Mouse (Mus musculus) gastrocnemius, postnatal 4 days (tissue): Measurements from ENCODE around the gene Tada2b. TPM values are rescaled to one million over a fixed set of nuclear protein-coding genes. Genes with fewer than 3 reads are reported as not detected.

Experiments used
- DNase-seq, 2 experiments: peaks; one replicate each; pipeline ENCODE4 v3.0.0; 2021 to 2022; ENCODE audit warnings: low spot score in 2 of 2, mixed read lengths in 2 of 2
- long read RNA-seq, 2 experiments: library from polyadenylated mRNA; stranded (forward); transcript quantifications; one replicate each; pipeline ENCODE4 v2.0.0; 2021
- total RNA-seq, 2 experiments: library from RNA; stranded (reverse); gene quantifications; 2 replicates each; pipeline ENCODE4 v1.2.3; 2021

Tada2b gene
- total RNA-seq, result 10 to 100 TPM; 11.3 to 13.5 TPM
- long read RNA-seq, experiment 1, transcript Tada2b-201 (2 exons, 3,791 nt), result major isoform, 16 of 29 reads
- long read RNA-seq, experiment 1, partial matches to known transcripts, result 11 of 29 reads
- long read RNA-seq, experiment 1, other reads (novel, unspliced or antisense), result 2 of 29 reads
- long read RNA-seq, experiment 2, transcript Tada2b-201 (2 exons, 3,791 nt), result major isoform, 13 of 20 reads
- long read RNA-seq, experiment 2, partial matches to known transcripts, result 0 of 20 reads
- long read RNA-seq, experiment 2, other reads (novel, unspliced or antisense), result 7 of 20 reads

DNA sequence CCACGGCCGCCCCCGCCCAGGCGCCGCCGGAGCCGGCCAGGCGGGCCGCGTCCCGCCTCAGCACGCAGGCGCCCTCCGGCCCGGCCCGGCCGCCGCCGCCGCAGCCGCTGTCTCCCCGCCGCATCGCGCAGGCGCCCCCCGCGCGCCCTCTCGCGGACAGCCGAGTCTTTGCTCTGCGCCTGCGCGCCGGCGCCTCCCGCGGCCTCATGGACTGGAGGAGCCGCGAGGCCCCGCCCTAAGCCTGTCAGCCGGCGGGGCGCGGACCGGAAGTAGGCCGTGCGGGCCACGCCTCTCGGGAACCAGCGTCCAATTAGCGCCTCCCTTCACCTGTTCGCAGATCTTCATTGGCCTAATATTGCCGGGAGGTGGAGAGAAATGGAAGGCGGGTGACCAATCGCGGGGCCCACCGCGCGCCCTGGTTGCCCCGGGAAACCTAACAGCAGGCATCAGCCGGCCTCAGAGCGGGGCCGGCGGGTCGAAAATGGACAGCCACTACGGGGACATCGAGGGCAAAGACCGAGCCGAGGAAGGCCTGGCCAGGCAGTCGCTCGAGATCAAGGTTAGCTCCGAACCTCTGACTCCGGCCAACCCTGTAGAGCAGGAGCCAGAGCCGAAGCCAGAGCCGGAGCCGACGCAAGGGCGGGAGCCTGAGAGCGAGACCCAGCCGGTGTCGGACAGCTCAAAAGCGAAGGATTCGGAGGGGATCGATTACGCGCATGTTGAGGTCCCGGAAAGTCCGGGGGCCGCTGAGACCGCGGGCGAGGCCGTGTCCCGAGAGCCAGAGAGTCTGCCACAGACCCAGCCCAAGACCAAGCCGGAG lies at the start of gene Tada2b, which contains the start of gene Ccdc96:
Tada2b (minus strand) TSS at position 115 of the 820 bp plus-strand sequence.
Ccdc96 (plus strand) TSS at position 418 of the 820 bp plus-strand sequence.
- DNase-seq, result peak; percentile 96

DNA sequence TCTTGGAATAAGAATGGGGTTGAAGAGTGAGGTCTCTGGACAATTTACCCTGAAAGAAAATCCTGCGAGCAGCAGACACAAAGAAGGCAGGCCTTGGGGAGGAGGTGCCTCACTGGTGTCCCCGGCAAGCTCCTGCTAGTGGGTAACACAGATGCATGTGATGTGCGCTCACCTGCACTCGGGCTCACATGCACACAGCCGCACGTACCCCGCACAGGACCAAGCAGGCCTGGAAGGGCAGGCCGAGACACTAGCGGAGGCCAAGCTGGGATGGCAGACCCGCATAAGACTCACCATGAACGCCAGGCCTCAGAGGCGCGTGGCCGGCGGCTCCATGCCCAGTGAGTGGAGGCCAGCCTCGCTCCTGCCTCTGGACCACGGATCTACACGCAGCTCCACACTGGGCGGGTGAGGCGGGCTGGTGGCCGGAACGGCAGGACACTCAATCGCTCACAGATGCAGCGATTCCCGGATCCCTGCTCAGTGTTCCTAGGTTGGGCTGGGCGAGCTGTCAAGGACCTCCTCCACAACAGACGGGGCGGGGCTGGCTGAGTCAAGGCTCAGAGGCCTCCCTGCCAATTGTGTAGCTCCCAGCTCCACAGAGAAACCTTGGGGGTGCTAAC lies 46.2 kb upstream of the Tada2b start:
- peak; percentile 80 to 95 for DNase-seq

DNA sequence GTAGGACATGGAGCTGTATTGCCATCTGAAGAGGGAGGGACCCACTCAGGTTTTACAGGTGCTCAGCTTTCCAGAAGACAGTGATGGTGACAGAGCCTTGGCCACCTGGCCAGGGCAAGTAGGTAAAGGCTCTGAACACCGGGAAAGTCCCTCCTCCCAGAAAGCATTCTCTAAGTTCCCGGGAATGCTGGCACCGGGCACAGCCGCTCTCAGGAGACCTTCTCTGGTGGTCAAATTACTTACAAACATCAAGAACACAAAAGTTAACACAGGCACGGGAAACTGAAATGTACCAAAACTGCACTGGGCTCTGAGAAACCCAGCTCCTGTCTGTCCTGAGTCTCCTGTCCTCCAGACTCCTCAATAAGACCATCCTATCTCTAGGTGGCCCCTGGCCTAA lies 45.6 kb upstream of the Tada2b start:
- no peak for DNase-seq

DNA sequence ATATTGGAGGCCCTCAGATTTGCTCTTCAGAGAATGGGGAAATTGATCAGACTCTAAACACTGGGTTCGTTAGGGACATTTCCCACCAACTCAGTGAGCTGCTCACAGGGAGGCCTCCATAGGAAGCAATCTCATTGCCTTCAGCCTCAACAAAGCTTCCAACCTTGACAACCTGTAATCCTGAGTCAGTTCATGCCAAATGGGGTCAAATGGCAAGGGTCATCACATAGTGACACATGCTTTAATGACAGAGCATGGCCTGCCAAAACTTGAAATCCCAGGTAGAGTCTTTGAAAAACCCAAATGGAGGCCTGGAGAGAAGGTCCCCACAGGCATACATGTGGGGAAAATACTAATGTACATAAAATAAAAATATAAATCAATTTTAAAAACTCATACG lies 42.8 kb upstream of the Tada2b start:
- no peak for DNase-seq

- no peak for DNase-seq
These were observed 42.2 kb upstream of the Tada2b start for GRCm38 (mm10) chr5:36526274-36526673.

GRCm38 (mm10) chr5:36525216-36525615 lies 41.1 kb upstream of the Tada2b start:
- DNase-seq, result no peak

GRCm38 (mm10) chr5:36523219-36523703 lies 39.2 kb upstream of the Tada2b start:
- DNase-seq, result no peak

GRCm38 (mm10) chr5:36522782-36523181 lies 38.7 kb upstream of the Tada2b start:
- no peak for DNase-seq

- no peak for DNase-seq
These were observed 35.7 kb upstream of the Tada2b start for GRCm38 (mm10) chr5:36519751-36520150.

DNA sequence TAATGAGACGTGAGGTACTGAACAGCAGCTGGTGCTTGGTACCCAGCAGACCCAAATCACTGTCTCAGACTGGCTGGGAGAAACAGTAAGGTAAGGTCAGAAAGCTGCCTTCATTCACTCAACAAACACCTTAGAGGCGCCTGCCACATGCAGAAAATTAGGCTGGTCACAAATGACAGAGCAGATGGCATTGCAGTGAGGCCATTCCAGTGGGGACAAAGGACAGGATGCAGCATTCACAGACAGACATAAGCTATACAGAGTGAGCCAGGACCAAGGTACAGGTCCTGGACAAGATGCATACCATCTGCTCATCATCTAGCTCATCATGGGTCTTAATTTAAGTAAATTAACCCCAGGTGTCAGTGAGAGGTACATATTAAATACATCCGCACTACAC lies 33.5 kb upstream of the Tada2b start:
- no peak for DNase-seq

DNA sequence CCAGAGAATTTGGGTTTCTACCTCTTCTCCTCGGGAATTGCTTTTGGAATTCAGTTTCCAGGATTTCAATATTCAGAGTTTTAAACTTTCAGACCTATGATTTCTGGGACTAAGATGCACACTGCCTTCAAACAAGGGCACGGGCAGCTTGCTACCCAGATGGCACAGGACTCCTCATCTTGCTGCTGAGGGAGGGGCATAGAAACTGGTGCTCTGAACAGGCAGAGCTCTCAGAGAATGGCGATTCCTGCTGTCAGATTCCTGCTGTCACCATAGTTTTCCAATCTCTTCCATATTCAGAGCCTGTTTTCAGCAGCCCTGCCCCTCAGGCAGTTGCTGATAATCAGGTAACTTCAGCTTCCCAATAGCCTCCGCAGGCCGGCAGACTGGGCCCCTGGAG lies 31.5 kb upstream of the Tada2b start:
- DNase-seq, result no peak

GRCm38 (mm10) chr5:36515126-36515525 lies 31.0 kb upstream of the Tada2b start:
- DNase-seq, result no peak

- no peak for DNase-seq
These were observed 26.9 kb upstream of the Tada2b start for GRCm38 (mm10) chr5:36510956-36511355.

- DNase-seq, result no peak
These were observed 24.3 kb upstream of the Tada2b start for GRCm38 (mm10) chr5:36508351-36508750.

GRCm38 (mm10) chr5:36505643-36506042 lies 21.6 kb upstream of the Tada2b start:
- DNase-seq, result no peak

DNA sequence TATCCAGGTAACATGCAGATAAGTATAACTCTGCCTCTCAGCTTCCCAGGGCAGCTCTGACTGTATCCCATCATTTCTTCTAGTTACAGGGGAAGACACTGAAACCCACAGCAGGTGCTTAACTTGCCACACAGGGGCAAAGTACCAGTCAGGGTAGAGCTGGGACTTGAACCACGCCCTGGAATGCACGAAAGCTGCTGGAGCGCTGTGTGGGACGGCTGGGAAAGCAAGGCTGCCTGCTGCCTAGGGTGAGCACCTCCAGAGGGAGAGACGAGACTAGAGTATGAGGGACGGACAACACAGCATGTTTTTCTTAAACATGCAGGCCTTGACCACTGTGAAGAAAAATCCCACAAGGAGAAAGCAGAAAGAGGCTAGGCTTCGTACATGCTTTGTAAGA lies 21.1 kb upstream of the Tada2b start:
- DNase-seq, result no peak

- no peak for DNase-seq
These were observed 10.6 kb upstream of the Tada2b start for GRCm38 (mm10) chr5:36494709-36495108.

- DNase-seq, result no peak
These were observed 9.8 kb upstream of the Tada2b start for GRCm38 (mm10) chr5:36493919-36494318.

- no peak for DNase-seq
These were observed 5.1 kb upstream of the Tada2b start for GRCm38 (mm10) chr5:36489225-36489624.

DNA sequence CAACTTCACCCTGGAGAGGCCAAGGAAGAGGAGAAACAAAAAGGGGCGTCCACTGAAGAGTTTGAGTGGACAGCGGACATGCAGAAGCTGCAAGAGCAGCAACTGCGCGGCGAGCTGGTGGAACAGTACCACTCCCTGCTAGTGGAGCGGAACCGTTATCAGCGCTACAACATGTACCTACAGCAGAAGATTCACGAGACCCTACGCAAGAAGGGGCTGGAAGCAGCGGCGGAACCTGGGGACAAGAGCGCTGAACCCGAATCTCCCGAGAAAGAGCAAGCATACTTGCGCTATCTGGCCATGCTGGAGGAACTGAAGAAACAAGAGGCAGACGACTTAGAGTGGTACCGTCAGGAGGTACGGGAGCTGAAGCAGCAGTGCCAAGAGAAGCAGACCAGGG lies 1.2 kb upstream of the Tada2b start:
- DNase-seq, result no peak

DNA sequence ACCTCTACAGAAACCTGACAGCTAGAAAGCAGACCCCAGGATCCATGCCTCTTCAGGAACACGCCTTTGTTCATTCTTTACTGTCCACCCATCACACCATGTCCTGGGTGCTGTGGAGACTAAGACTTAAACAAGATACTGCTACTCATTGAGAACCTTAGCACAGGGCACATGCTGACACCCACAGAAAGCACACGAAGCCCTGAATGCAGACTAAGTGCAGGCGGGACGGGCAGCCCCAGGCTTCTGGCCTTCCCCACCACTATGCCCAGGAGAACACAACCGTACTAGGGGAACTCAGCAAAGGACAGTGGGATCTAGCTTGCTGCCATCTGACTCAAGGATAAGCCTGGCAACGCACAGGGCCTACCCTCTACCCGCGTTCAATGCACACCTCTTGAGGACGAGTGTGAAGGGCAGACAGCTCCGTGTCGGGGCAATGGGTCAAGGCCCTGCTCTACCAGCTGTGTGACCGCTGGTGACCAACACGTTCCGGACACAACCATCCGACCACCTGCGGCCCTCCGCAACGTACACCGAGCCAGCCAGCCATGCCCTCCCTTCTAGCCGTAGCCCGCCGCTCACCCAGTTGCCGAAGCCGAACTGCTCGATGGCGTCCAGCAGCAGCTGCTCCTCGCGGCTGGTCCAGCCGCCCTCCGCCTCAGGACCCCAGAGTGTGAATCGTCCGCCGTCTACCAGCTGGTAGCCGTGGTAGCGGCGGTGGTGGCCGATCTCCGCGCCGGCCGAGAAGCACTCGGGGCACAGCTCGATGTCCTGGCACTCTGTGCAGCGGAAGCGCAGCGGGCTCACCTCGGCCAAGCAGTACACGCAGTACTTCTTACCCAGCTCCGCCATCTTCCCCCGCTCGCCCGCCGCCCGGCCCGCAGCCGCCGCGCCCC lies 633 bp downstream of the Tada2b start:
- peak in 1 of 2 experiments; percentile 55 for DNase-seq
